Mouse (Mus musculus): ENCODE measurements around the gene Gramd1b.

- TF ChIP-seq CTCF (IDR thresholded peaks at IDR 0.05; ENCODE audit: borderline replicate concordance, extremely low read depth, insufficient read depth, insufficient read length) (no peak), POLR2A (IDR thresholded peaks at IDR 0.05; ENCODE audit: borderline replicate concordance, extremely low read depth, insufficient read depth, insufficient read length, poor library complexity, severe bottlenecking) (no peak)
Measured at GRCm38 (mm10) chr9:40481271-40481670, 49.9 kb downstream of the Gramd1b start.

Data from brain, embryonic 14.5 days (tissue).